ENCODE assay signal across 31 mouse cellular contexts in genomic region chrX:152855076-152855772, GRCm38 (mm10).
"Had no signal": no experiment of that assay in that cellular context is flagged by ENCODE, and none has a peak within 500 bp of the region (broad histone marks: within the 10 kb centered on the region; RNA-seq: fewer than 3 reads in every experiment).

No protein-coding gene starts in this region.

- H3K4me3 ChIP-seq: limb, embryonic 10.5 days; limb, embryonic 12.5 days; limb, embryonic 13.5 days; limb, embryonic 15.5 days; liver, embryonic 12.5 days; liver, embryonic 13.5 days; liver, embryonic 15.5 days; lung, embryonic 15.5 days; megakaryocyte, embryonic 14.5 days; midbrain, embryonic 10.5 days; midbrain, embryonic 12.5 days; midbrain, embryonic 13.5 days; midbrain, embryonic 15.5 days; myocyte had no signal

- H3K9ac ChIP-seq: limb, embryonic 12.5 days; limb, embryonic 13.5 days; limb, embryonic 15.5 days; liver, embryonic 12.5 days; liver, embryonic 13.5 days; liver, embryonic 14.5 days; liver, embryonic 15.5 days; liver, postnatal 0 days; lung, embryonic 14.5 days; lung, embryonic 15.5 days; midbrain, embryonic 12.5 days; midbrain, embryonic 13.5 days; midbrain, embryonic 15.5 days had no signal

- H3K36me3 ChIP-seq: limb, embryonic 10.5 days; limb, embryonic 12.5 days; limb, embryonic 13.5 days; limb, embryonic 15.5 days; liver, embryonic 12.5 days; liver, embryonic 13.5 days; liver, embryonic 15.5 days; lung, embryonic 15.5 days; midbrain, embryonic 10.5 days; midbrain, embryonic 12.5 days; midbrain, embryonic 13.5 days; midbrain, embryonic 15.5 days had no signal

- H3K4me1 ChIP-seq: limb, embryonic 10.5 days; limb, embryonic 12.5 days; limb, embryonic 13.5 days; limb, embryonic 15.5 days; liver, embryonic 12.5 days; liver, embryonic 13.5 days; liver, embryonic 15.5 days; lung, embryonic 15.5 days; megakaryocyte, embryonic 14.5 days; midbrain, embryonic 10.5 days; midbrain, embryonic 12.5 days; midbrain, embryonic 13.5 days; midbrain, embryonic 15.5 days had no signal

- DNase-seq: left cerebral cortex, postnatal 4 days; liver; liver, embryonic 13.5 days; liver, postnatal 0 days; lung, adult 18-20 months; lung, adult 2 months; lung, embryonic 14.5 days; lung, postnatal 10 days; lung, postnatal 14 days; lung, postnatal 36 days; lung, postnatal 4 days; midbrain, embryonic 14.5 days had no signal

- H3K9me3 ChIP-seq: limb, embryonic 10.5 days; limb, embryonic 15.5 days; liver, embryonic 13.5 days; liver, embryonic 15.5 days; lung, embryonic 15.5 days; midbrain, embryonic 15.5 days had no signal

- ATAC-seq: liver, embryonic 12.5 days; liver, postnatal 0 days; lung, postnatal 0 days; midbrain, embryonic 13.5 days; midbrain, embryonic 15.5 days; midbrain, embryonic 16.5 days had no signal

- H3K27ac ChIP-seq: limb, embryonic 10.5 days; limb, embryonic 12.5 days; limb, embryonic 13.5 days; limb, embryonic 15.5 days; liver, embryonic 12.5 days; liver, embryonic 13.5 days; liver, embryonic 14.5 days; liver, embryonic 15.5 days; lung, embryonic 15.5 days; macrophage; midbrain, embryonic 10.5 days; midbrain, embryonic 12.5 days; midbrain, embryonic 13.5 days; midbrain, embryonic 15.5 days had no signal

- H3K27me3 ChIP-seq: limb, embryonic 12.5 days; limb, embryonic 15.5 days; liver, embryonic 12.5 days; liver, embryonic 13.5 days; liver, embryonic 15.5 days; lung, embryonic 15.5 days; midbrain, embryonic 12.5 days; midbrain, embryonic 13.5 days; midbrain, embryonic 15.5 days had no signal

- H3K4me2 ChIP-seq: limb, embryonic 12.5 days; limb, embryonic 13.5 days; limb, embryonic 15.5 days; liver, embryonic 11.5 days; liver, embryonic 12.5 days; liver, embryonic 13.5 days; liver, embryonic 15.5 days; lung, embryonic 14.5 days; lung, embryonic 15.5 days; midbrain, embryonic 11.5 days; midbrain, embryonic 12.5 days; midbrain, embryonic 13.5 days; midbrain, embryonic 15.5 days had no signal
